Mouse (Mus musculus) ES-E14 (cell line): Measurements from ENCODE around the gene Llgl2.

ENCODE experiments used
- CHD2 ChIP-seq: IDR thresholded peaks from 2 replicates; pipeline ENCODE4 v1.6.1; 2014; ENCODE audit warnings: mild to moderate bottlenecking, low read depth, low read length, inconsistent platforms
- MAFK ChIP-seq: IDR thresholded peaks from 2 replicates; pipeline ENCODE4 v1.6.1; 2014; ENCODE audit warnings: mild to moderate bottlenecking, low read depth, low read length, inconsistent platforms; ENCODE audit not compliant: insufficient read depth
- ZC3H11A ChIP-seq: IDR thresholded peaks from 2 replicates; pipeline ENCODE4 v1.6.1; 2012; ENCODE audit warnings: low read depth, mild to moderate bottlenecking, inconsistent platforms, low read length, borderline replicate concordance
- ZNF384 ChIP-seq: IDR thresholded peaks from 2 replicates; pipeline ENCODE4 v1.6.1; 2012; ENCODE audit warnings: low read depth, low read length, inconsistent platforms

DNA sequence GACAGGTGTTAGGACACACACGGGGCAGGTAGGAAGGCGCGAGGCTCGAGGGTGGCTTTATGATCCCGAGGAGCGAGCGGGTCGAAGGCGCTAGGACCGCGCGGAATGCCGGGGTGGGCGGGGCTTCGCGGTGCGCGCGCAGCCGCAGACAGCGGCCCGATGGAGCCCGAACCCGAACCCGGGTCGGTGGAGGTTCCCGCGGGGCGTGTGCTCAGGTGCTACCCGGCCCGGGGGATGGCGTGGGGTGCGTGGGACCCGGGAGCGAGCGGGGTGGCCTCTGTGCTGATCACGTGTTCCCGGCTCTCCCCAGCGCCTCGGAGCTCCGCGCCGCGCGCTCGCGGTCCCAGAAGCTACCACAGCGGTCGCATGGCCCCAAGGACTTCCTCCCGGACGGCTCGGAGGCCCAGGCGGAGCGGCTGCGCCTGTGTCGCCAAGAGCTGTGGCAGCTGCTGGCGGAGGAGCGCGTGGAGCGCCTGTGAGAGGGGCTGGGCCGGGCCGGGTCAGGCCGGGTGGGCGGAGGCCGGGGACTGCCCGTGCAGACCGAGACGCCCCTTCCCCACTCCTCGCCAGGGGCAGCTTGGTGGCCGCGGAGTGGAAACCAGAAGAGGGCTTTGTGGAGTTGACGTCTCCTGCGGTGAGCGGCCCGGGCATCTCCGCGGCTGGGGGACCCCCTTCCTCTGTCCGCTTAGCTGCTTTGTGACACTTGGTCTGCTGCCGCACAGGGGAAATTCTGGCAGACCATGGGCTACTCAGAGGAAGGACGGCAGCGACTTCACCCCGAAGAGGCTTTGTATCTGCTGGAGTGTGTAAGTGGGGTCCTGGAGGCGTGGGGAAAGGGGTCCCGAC is 9.0 kb upstream of the Llgl2 start, which contains the start of gene Tsen54:
- TF ChIP-seq MAFK (no peak), ZC3H11A (no peak), ZNF384 (no peak), CHD2 (no peak)
